Mouse (Mus musculus) heart, postnatal 0 days (tissue): Measurements from ENCODE around the gene Etfdh.

ENCODE experiments used
- CTCF ChIP-seq: IDR thresholded peaks from 2 replicates; pipeline ENCODE4 v1.5.1; 2016; ENCODE audit warnings: antibody characterized with exemption, control low read depth, low read depth
- EP300 ChIP-seq: IDR thresholded peaks from 2 replicates; pipeline ENCODE4 v1.6.1; 2016; ENCODE audit warnings: antibody characterized with exemption, low read depth

- no peak for TF ChIP-seq CTCF
- no peak for TF ChIP-seq EP300
Observed at GRCm38 (mm10) chr3:79569351-79569681, 60.0 kb downstream of the Etfdh start.
